ENCODE assay signal across 1 mouse cellular context in the genomic region with DNA sequence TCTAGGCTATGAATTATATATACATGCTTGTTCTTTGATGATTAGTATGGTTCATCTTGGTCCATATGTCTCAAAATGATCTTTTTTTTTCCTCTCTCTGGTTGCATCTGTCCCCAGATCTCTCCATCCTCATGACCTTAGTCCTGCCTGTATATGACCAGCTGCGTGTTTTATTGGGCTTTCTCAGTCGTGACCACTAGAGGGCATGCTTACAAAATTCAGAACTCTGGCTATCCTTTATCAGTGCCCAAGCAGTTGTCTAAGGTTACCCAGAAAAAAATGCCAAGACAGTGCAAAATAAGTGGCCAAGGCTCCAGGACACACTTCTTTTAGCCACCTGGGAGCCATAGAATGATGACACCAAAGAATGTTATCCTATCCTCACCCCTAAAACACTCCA.
TF ChIP-seq lines count a peak whose summit lies in the region.

No protein-coding gene starts in this region.

TF ChIP-seq in MEL, 35 proteins besides CTCF, POLR2A, EP300 and RAD21 (continued from another document):
- TF ChIP-seq GATA1 (IDR thresholded peaks at IDR 0.05; ENCODE audit: low read depth, low read length), result peak; percentile 53; the same call in 1 of the 2 replicates
- TF ChIP-seq MAX (IDR thresholded peaks at IDR 0.05; ENCODE audit: low read length), result no peak
- peak; percentile 44; the same call in 1 of the 2 replicates for TF ChIP-seq ZNF384 (IDR thresholded peaks at IDR 0.05; ENCODE audit: low read depth, low read length)
- TF ChIP-seq SMC3 (IDR thresholded peaks at IDR 0.05; ENCODE audit: low read depth, low read length), result peak; percentile 49; the same call in 1 of the 2 replicates
- TF ChIP-seq TBP (IDR thresholded peaks at IDR 0.05; ENCODE audit: low read depth, low read length), result no peak
- TF ChIP-seq SIN3A (IDR thresholded peaks at IDR 0.05; ENCODE audit: low read length), result peak; percentile 40; the same call in 1 of the 2 replicates
